Mouse (Mus musculus) mouse trophoblast stem cell (cell line): ENCODE measurements around the gene Spcs2.

Experiments used
- in situ Hi-C, 2 experiments: fragments of 300-500 bp; cut with MseI, MboI; formaldehyde crosslinking; loops; 2 replicates in 1 of 2; 3 replicates in 1 of 2; pipeline ENCODE4 v1.15.1; 2025

The Spcs2 gene

GRCm38 (mm10) chr7:99864241-99865028, 1.2 kb upstream of the Spcs2 start:
- in situ Hi-C loops, result no loop called here

- in situ Hi-C loops, result no loop called here
Observed at GRCm38 (mm10) chr7:99858813-99859585, 4.3 kb downstream of the Spcs2 start, which contains the start of gene Xrra1. TSS of gene Xrra1 (plus strand) at chr7:99859116.

- in situ Hi-C loops, result no loop called here
Observed at GRCm38 (mm10) chr7:99858175-99858812, 5.0 kb downstream of the Spcs2 start.

DNA sequence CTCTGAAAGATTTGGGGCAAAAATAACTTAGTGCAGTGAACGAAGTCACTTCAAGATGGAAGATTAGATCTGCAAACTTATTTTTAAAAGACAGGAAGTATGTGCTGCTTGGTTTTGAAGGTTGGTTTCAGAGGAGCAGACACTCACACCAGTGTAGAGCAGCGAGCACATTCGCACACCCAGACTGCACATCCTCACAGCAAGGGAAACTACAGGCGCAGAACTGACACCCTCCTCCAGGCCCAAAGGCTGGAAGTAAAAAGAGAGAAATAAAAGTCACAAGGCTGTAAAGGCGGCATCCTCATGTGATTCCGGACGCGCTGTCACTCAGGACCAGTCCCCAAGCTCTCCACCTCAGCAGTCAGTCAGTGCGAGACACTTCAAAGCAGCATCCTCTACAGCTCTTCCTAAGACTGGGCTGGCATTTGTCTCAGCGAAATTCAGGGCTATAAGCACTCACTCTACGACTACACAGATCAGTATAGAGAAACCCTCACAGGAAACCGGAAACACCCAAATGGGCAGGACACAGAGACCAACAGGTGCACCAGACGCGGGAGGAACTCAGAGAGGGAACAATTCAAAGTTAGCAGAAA, 6.9 kb downstream of the Spcs2 start:
- in situ Hi-C loops, result no loop called here

DNA sequence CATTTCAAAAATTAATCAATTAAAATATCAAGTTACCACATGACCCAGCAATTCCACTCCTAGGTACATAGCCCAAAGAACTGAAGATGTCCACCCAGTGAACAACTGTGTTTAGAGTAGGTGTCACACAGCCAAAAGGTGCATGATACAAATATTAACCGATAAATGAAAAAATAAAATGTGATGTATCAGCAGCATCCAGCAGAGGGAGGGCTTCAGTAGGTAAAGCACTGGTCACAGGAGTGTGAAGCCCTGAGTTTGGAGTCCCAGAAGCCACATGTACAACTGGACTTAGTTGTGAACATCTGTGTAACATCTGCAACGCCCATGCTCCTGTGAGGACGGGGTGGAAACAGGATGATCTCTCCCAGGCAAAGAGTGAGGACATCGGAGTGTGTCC, 9.0 kb downstream of the Spcs2 start:
- in situ Hi-C loops, result no loop called here

- in situ Hi-C loops, result no loop called here
Observed at GRCm38 (mm10) chr7:99853350-99853749, 9.9 kb downstream of the Spcs2 start.

DNA sequence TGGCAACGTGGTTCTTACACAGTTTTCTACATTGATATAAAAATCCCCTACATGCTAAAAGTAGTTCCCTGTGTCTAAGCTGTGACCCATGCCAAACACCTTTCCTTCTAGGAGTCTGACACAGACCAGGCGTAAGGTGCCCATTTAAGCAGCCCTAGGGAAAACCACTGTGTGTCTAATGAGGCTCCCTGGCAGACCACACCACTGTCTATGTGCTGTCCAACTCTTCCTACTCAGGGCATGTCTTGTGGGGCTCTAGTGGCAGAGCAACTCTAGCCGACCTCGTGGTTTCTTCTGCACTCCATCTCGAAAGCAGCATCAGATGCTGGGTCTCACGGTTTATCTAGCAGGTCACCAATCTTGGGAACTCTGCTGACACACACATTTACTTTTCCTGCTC, 11.6 kb downstream of the Spcs2 start:
- in situ Hi-C loops, result no loop called here

GRCm38 (mm10) chr7:99851121-99851520, 12.1 kb downstream of the Spcs2 start:
- in situ Hi-C loops, result no loop called here

DNA sequence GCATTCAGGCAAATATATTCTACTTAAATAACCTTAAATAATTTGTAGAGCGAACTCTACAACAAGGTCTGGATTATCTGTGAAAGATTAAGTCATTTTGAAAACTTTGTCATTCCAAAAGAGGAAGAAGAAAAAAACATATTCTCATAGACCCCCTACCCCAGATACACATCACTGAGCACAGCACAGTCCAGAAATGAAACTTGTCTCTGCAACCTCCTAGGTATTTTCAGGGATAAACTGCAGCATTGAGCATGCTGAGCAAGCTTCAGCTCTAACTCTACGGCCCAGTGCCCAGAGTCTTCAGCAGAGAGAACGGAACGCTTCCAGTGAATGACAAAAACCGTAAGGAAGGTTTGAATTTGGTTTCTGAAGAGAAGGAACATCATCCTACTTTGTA, 12.7 kb downstream of the Spcs2 start:
- in situ Hi-C loops, result no loop called here

- in situ Hi-C loops, result no loop called here
Observed at GRCm38 (mm10) chr7:99845533-99846236, 17.6 kb downstream of the Spcs2 start.

- in situ Hi-C loops, result no loop called here
Observed at GRCm38 (mm10) chr7:99838241-99838640, 25.0 kb downstream of the Spcs2 start.

DNA sequence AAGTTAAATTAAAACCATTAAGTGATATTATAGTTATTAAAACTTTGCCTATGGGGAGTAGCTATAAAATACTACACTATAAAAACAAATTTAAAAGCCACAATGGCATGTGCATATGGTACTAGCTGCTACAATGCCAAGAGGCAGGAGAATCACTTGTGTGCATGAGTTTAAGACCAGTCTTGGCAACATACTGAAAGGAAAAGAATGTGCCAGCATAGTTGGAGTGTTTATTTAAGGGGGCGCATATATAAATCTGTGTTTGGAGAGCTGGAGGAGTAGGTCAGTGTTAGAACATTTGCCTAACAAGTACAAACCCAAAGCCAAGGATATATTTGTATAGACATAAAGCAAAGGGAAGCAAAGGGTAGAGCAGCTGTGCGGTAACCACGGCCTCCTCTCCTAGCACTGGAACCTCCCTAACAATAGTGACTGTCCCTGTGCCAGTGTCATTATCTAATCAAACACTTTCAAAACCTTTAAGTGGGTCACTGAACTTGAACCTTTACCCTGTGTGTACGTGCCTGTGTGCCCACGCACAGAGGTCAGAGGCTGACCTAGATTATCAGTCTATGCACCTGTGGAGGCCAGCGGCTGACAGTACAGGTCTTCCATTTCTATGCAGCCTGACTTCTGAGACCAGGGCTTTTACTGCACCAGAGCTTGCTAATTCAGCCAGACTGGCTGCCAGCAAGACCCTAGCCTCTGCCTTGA, 25.7 kb downstream of the Spcs2 start:
- in situ Hi-C loops, result no loop called here

GRCm38 (mm10) chr7:99836781-99837180, 26.5 kb downstream of the Spcs2 start:
- in situ Hi-C loops, result no loop called here

DNA sequence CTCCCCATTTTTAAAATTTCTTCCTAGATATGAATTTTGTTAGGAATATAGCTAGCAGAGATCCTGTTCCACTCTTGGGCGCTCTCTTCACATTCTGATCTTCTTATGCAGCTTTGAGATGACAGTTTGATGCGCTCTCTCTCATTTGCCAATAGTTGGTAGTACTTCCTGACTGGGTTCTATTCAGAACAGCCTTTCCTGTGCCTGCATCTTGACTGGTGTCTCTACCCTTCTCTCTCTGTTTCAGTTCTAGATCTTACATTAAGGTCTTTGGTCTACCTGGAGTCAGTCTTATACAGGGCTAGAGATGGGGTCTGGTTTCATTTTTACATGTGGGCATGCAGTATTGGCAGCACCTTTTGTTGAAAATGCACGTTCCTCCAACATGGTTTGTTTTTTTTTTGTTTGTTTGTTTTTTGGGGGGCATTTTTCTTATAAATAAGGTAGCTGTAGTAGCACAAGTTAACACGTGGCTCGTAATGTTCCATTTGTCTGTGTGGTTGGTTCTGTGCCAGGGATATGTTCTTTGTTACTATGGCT, 28.9 kb downstream of the Spcs2 start:
- in situ Hi-C loops, result no loop called here

DNA sequence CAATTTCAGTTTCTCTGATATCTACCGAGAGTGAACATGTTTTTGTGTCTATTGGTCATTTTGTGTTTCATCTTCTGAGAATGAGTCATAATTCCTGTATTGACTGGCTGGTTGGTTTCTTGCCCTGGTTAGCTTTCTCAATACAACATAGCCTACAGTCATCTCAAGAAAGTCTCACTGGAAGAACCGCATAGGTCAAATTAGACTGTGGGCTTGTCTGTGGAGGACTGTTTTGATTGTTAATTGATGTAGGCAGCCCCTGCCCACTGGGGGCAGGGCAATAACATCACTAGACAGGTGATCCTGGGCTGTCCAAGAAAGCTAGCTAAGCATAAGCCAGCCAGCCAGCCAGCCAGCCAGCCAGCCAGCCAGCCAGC, 29.4 kb downstream of the Spcs2 start:
- in situ Hi-C loops, result no loop called here

- in situ Hi-C loops, result no loop called here
Observed at GRCm38 (mm10) chr7:99833115-99833845, 30.0 kb downstream of the Spcs2 start.

DNA sequence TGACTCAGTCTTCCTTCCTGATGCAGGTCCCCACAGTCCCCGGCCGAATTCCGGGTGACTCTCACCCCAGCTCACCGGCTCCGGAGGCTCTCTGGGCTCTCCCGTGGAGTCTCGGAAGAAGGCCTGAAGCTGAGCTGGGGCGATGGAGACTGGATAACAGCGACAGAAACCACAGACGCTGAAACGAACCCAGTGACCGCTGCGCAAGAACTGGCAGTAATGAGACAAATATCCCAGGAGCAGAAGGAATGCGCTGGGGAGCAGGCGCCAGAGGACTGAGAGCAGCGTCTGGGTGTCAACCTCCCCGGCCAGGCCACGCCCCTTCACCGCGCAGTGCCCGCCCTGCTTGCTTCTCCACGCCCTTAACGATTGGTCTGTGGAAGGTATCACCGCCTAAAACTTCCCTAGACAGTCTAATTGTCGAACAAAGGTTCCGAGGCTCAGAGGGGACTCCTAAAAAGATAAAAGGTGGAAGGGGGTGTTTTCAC, 35.1 kb downstream of the Spcs2 start, which contains the start of gene Neu3:
TSS of gene Neu3 (minus strand) at position 335 of the 488 bp plus-strand sequence.
- in situ Hi-C loops, result no loop called here

GRCm38 (mm10) chr7:99826096-99826495, 37.2 kb downstream of the Spcs2 start:
- in situ Hi-C loops, result no loop called here

GRCm38 (mm10) chr7:99825511-99825910, 37.8 kb downstream of the Spcs2 start:
- in situ Hi-C loops, result no loop called here
